Mouse (Mus musculus) 3T3-L1 (cell line): Measurements from ENCODE around the gene Phf21b.

Experiments used
- DNase-seq: peaks from one replicate; pipeline ENCODE4 v3.0.0-alpha.2; 2015; ENCODE audit warnings: low read depth, low spot score

Phf21b gene

GRCm38 (mm10) chr15:84775421-84776174 lies 80.3 kb downstream of the Phf21b start:
- DNase-seq, result peak; percentile 81

- DNase-seq, result peak; percentile 47
Measured at GRCm38 (mm10) chr15:84772191-84773111, 83.4 kb downstream of the Phf21b start.

- DNase-seq, result peak; percentile 73
Measured at GRCm38 (mm10) chr15:84769641-84770341, 86.1 kb downstream of the Phf21b start.

GRCm38 (mm10) chr15:84768531-84768930 lies 87.3 kb downstream of the Phf21b start:
- peak; percentile 56 for DNase-seq

- no peak for DNase-seq
Measured at GRCm38 (mm10) chr15:84766621-84767020, 89.2 kb downstream of the Phf21b start.

GRCm38 (mm10) chr15:84763423-84763812 lies 92.4 kb downstream of the Phf21b start:
- no peak for DNase-seq

GRCm38 (mm10) chr15:84762712-84763422 lies 93.0 kb downstream of the Phf21b start:
- no peak for DNase-seq

GRCm38 (mm10) chr15:84758493-84758892 lies 97.4 kb downstream of the Phf21b start:
- DNase-seq, result peak; percentile 44

- no peak for DNase-seq
Measured at GRCm38 (mm10) chr15:84756426-84756825, 99.4 kb downstream of the Phf21b start.

GRCm38 (mm10) chr15:84754987-84755386 lies 100.9 kb downstream of the Phf21b start:
- peak; percentile 83 for DNase-seq

- DNase-seq, result no peak
Measured at GRCm38 (mm10) chr15:84745831-84746230, 110.0 kb downstream of the Phf21b start.

GRCm38 (mm10) chr15:84744308-84744707 lies 111.5 kb downstream of the Phf21b start:
- DNase-seq, result no peak

GRCm38 (mm10) chr15:84743347-84743746 lies 112.5 kb downstream of the Phf21b start:
- peak; percentile 36 for DNase-seq

- DNase-seq, result no peak
Measured at GRCm38 (mm10) chr15:84741573-84741972, 114.3 kb downstream of the Phf21b start.

- DNase-seq, result no peak
Measured at GRCm38 (mm10) chr15:84738246-84738645, 117.6 kb downstream of the Phf21b start.

- no peak for DNase-seq
Measured at GRCm38 (mm10) chr15:84736994-84737346, 118.9 kb downstream of the Phf21b start.

- DNase-seq, result no peak
Measured at GRCm38 (mm10) chr15:84736346-84736993, 119.4 kb downstream of the Phf21b start.
